Comparison of ENCODE assay signal across 8 mouse cellular contexts in the genomic region with DNA sequence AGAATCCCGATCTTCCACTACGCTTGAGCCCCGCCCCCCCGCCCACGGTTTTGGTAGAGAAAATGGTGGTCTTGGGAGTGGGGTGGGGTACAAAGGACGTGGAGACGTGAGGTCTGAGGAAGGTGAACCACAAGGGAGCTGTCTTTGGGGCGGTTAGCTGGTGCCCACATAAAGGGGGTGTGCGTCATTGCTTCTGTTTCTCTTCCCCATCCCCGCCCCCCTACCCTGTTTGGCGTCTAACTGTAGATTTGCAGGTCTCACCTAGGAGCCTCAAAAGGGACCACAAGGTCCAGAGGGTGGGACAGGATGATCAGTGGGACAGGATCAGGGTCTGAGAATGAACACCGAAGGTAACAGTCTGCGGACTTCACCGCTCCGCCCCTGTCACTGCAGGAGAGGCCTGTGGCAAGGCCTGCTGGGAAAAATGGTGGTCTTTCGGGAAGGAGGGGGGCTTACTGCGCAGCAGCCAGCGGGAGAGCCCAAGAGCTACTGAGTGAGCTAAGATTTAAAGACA. TPM values are rescaled to one million over a fixed set of nuclear protein-coding genes. Genes with fewer than 3 reads are reported as not detected.
DNase-seq lines count a peak whose midpoint lies in the region; TF ChIP-seq lines count a peak whose summit lies in the region.

No protein-coding gene starts in this region.

- no peak for TF ChIP-seq CTCF in heart, adult 2 months (IDR thresholded peaks at IDR 0.05)

- H3K4me1 ChIP-seq in heart, adult 2 months (ENCODE audit: control insufficient read depth, insufficient read depth, low read length) = no peaks in the 10 kb centered on the region
- H3K4me1 ChIP-seq in limb, embryonic 10.5 days = 0 out of 2 replicates have a peak, but pooled peaks cover 4% of the 10 kb centered on the region

- peak overlapping the region; percentile 61 for H3K27ac ChIP-seq in heart, adult 2 months
- peak overlapping the region; percentile 90 for H3K27ac ChIP-seq in limb, embryonic 10.5 days

- H3K4me3 ChIP-seq in heart, adult 2 months = peak overlapping the region; percentile 55
- peak overlapping the region; percentile 60 for H3K4me3 ChIP-seq in limb, embryonic 10.5 days

- no peaks in the 10 kb centered on the region for H3K9me3 ChIP-seq in limb, embryonic 10.5 days (replicated peaks)

- H3K9ac ChIP-seq in heart, adult 2 months (ENCODE audit: low read depth, low read length) = peak overlapping the region; percentile 62

- DNase-seq in layer of hippocampus, adult 11-12 months (ENCODE audit: low spot score) = peak; percentile 22
- no peak for DNase-seq in layer of hippocampus, adult 9-10 months (ENCODE audit: low spot score)
- peak; percentile 74 for DNase-seq in embryo, embryonic 11 days
- DNase-seq in heart, adult 2 months = peak; percentile 15 to 47
- peak; percentile 8 for DNase-seq in kidney, adult 11 months
- DNase-seq in limb, embryonic 10.5 days (ENCODE audit: low spot score) = peak; percentile 59
- peak; percentile 54 for DNase-seq in mesoderm, embryonic 11.5 days (ENCODE audit: low read depth, low spot score)
- peak; percentile 9 to 10 for DNase-seq in right cerebral cortex, postnatal 36 days (ENCODE audit: low spot score in 2 of 2)

- H3K79me2 ChIP-seq in heart, adult 2 months (replicated peaks; ENCODE audit: control insufficient read depth, insufficient read depth, low read length) = no peaks in the 10 kb centered on the region

- H3K27me3 ChIP-seq in heart, adult 2 months (ENCODE audit: control insufficient read depth, insufficient read depth, low read length) = no peaks in the 10 kb centered on the region
- H3K27me3 ChIP-seq in limb, embryonic 10.5 days (ENCODE audit: low read depth, poor library complexity, severe bottlenecking) = peaks cover 42% of the 10 kb centered on the region

- peak; percentile 3; the same call in 1 of the 2 replicates for TF ChIP-seq POLR2A in heart, adult 2 months (IDR thresholded peaks at IDR 0.05; ENCODE audit: insufficient read depth, low read depth, low read length)

- intact Hi-C loops in heart, adult 2 months (cut with DNase I) = no loop called here

- 11% methylated on average over 18 of the region's 18 CpGs for WGBS in heart, adult 2 months
- 7% methylated on average over 18 of the region's 18 CpGs for WGBS in limb, embryonic 10.5 days

- TF ChIP-seq EP300 in heart, adult 2 months (IDR thresholded peaks at IDR 0.05; ENCODE audit: insufficient read depth, low read depth, low read length) = no peak

- H3K36me3 ChIP-seq in heart, adult 2 months (ENCODE audit: control insufficient read depth, insufficient read depth, low read length) = no peaks in the 10 kb centered on the region
- no peaks in the 10 kb centered on the region for H3K36me3 ChIP-seq in limb, embryonic 10.5 days

RNA-seq across cellular contexts. Expression of gene Tceal1, which starts 0.4 kb away (rescaled TPM):
- 1 to 10 TPM; 4.8 TPM for total RNA-seq in heart, adult 2 months (2021)
- polyA plus RNA-seq in heart, adult 2 months (2012; rRNA removed) = 2.0 and 3.2 TPM in 2 replicates
- polyA plus RNA-seq in limb, embryonic 10.5 days (2016; fragmentation: Nextera tagmentation; extraction: Ambion mirVana) = 5.1 and 6.0 TPM in 2 replicates

RNA-seq across cellular contexts. Expression of gene Morf4l2, which starts 35.3 kb away (rescaled TPM):
- total RNA-seq in heart, adult 2 months (2021) = 10 to 100 TPM; 76.0 to 90.4 TPM
- 27.5 and 60.8 TPM in 2 replicates for polyA plus RNA-seq in heart, adult 2 months (2012; rRNA removed)
- polyA plus RNA-seq in limb, embryonic 10.5 days (2016; fragmentation: Nextera tagmentation; extraction: Ambion mirVana) = 552 and 564 TPM in 2 replicates
